Mouse (Mus musculus) bone marrow, adult 2 months (tissue): ENCODE measurements around the gene Mkrn2os. TPM values are rescaled to one million over a fixed set of nuclear protein-coding genes. Genes with fewer than 3 reads are reported as not detected.
"Not testable (repeated sequence)": the region's sequence is repeated elsewhere in the genome, so short reads cannot be mapped to it uniquely, and the experiment has no call there.

Source experiments
- H3K27ac ChIP-seq: fragments of 200-500 bp; 2 replicates; pipeline ENCODE4 v1.5.1; 2012; ENCODE audit warnings: low read depth, mild to moderate bottlenecking, control low read depth, inconsistent platforms, low read length; ENCODE audit not compliant: control insufficient read depth, poor library complexity, insufficient read depth
- H3K4me1 ChIP-seq: fragments of 200-500 bp; 2 replicates; pipeline ENCODE4 v1.6.1; 2011; ENCODE audit warnings: low read length; ENCODE audit not compliant: control insufficient read depth, insufficient read depth
- H3K4me3 ChIP-seq: fragments of 200-500 bp; replicated peaks from 2 replicates; pipeline ENCODE3; 2011; ENCODE audit warnings: mild to moderate bottlenecking, low read depth, low read length, control low read depth; ENCODE audit not compliant: control insufficient read depth
- CTCF ChIP-seq: fragments of 200-500 bp; IDR thresholded peaks from 2 replicates; pipeline ENCODE4 v1.5.1; 2011; ENCODE audit warnings: low read length, control low read depth; ENCODE audit not compliant: control insufficient read depth, insufficient read depth
- POLR2A ChIP-seq: fragments of 200-500 bp; IDR thresholded peaks from 2 replicates; pipeline ENCODE4 v1.6.1; 2011; ENCODE audit warnings: low read depth, mild to moderate bottlenecking, control low read depth, low read length, borderline replicate concordance; ENCODE audit not compliant: control insufficient read depth
- WGBS: fragments of 180-500 bp; shearing (Covaris S2); methylation state at CpG from one replicate; pipeline ENCODE4 v1.1.7; 2018; 5-methylcytosine and 5-hydroxymethylcytosine counted together
- polyA plus RNA-seq: library from polyadenylated mRNA; stranded (reverse); fragments of >200 nt; gene quantifications from 2 replicates; pipeline ENCODE4 v1.2.4, GENCODE M21; 2011; ENCODE audit warnings: low replicate concordance; ENCODE audit not compliant: missing spikeins, insufficient read depth, insufficient read length

Gene Mkrn2os
- polyA plus RNA-seq = not detected in 2 replicates

DNA sequence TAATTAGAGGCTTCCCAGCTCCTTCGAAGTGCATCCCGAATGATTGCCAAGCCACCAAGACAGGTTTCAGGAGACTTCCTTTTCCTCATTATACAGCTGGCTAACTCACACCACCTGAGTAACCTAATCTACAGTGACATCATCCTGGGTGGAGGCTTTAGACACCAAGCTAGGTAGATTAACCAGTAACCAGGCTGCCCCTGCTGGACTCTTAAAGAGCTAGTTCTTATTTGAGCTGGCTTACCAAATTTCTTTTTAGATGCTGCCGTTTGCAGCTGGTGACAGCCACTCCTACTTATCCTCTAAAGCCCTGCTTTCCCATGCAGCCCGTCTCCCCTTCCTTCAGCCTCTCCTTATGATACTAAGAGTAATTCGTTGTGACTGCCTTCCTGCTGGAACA, at the start of gene Mkrn2os:
TSS of gene Mkrn2os (minus strand) at position 119 of the 400 bp plus-strand sequence.
- H3K27ac ChIP-seq = no peak within 1 kb of the TSS
- H3K4me3 ChIP-seq = no peak within 1 kb of the TSS
- 76% methylated on average over 5 of the region's 5 CpGs for WGBS
- TF ChIP-seq CTCF = no peak
- TF ChIP-seq POLR2A = no peak
- H3K4me1 ChIP-seq = no peaks in the 10 kb centered on the region

DNA sequence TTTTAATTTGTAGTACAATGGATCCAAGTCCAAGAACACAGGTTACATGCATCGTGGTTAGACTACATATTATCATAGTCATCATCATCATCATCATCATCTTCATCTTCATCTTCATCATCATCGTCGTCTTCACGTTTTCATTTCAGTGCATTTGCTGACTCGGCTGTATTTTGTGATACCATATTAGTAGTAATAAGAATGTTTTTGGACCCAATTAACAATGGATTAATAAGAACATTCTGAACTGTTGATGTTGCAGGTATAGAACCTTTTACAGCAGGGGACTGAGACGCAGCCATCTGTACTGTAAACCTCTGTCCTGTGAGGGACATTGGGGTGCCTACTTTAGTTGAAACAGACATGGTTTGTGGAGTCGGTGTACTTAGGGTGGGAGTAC, 45.8 kb upstream of the Mkrn2os start:
- not testable (repeated sequence) for H3K4me3 ChIP-seq, H3K27ac ChIP-seq, H3K4me1 ChIP-seq
- 94% methylated on average over 7 of the region's 7 CpGs for WGBS

DNA sequence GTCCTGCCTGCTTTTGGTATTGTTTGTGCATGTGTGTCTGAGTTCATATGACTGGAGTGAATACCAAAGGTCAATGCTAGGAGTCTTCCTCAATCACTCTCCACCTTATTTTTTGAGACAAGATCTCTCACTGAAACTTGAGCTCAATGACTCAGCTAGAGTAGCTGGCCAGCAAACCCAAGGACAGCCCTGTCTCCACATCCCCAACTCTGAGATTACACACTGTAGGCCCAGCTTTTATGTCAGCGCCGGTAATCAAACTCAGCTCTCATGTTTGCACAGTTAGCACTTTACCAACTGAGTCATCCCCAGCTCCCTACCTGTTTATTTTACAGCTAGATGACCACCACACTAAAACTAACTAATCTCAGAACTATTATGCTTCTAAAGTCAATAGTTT, 41.6 kb upstream of the Mkrn2os start:
- TF ChIP-seq POLR2A (no peak), CTCF (no peak)
- Histone ChIP-seq H3K4me3 (no peak overlapping the region), H3K27ac (no peak overlapping the region), H3K4me1 (no peaks in the 10 kb centered on the region)
- 97% methylated on average over 2 of the region's 2 CpGs for WGBS

GRCm38 (mm10) chr6:115631056-115631795, 38.9 kb upstream of the Mkrn2os start:
- H3K27ac ChIP-seq = no peak overlapping the region
- WGBS = 90% methylated on average over 3 of the region's 3 CpGs
- H3K4me1 ChIP-seq = no peaks in the 10 kb centered on the region
- no peak overlapping the region for H3K4me3 ChIP-seq
- TF ChIP-seq POLR2A (no peak), CTCF (no peak)

DNA sequence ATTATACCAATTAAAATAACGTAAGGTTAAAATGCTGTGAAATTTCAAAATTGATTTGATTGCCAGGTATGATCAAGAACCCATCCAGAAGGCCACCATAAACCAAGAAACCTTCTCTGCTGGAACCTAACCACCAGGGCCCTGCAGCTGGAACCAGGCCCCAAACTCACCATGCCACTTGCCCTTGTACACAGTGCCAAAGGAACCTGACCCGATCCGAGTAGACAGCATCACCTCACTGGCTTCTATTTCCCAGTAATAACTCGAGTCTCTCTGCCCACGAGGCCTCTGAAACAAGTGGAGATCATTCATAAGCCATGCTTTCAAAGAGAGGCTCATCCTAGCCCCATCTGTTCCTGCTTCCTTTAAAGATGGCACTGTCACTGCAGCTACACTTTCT, 33.7 kb upstream of the Mkrn2os start:
- no peak for TF ChIP-seq CTCF
- no peak for TF ChIP-seq POLR2A
- Histone ChIP-seq H3K27ac (no peak overlapping the region), H3K4me1 (no peaks in the 10 kb centered on the region), H3K4me3 (no peak overlapping the region)
- 88% methylated on average over 5 of the region's 5 CpGs for WGBS

DNA sequence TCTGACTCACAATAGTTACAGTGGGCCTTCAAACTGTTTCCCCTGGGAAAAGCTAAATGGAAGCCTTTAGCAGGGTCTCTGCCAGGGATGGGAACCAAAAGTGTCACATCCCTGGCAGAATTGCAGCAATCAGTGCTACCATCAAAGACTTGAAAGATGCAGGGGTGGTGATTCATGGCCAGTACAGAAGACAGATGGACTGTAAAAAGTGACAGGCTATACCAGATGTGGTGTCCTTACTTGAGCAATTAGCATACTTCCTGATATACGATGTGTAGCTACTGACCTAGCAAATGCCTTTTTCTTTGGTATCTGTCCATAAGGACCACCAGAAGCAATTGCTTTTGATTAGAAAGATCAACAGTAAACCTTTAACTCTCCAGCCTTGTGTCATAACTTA, 28.6 kb upstream of the Mkrn2os start:
- Histone ChIP-seq H3K27ac (no peak overlapping the region), H3K4me1 (no peaks in the 10 kb centered on the region), H3K4me3 (no peak overlapping the region)
- no peak for TF ChIP-seq POLR2A
- no peak for TF ChIP-seq CTCF
- 15% methylated on average over 1 of the region's 1 CpGs for WGBS

- H3K4me1 ChIP-seq = no peaks in the 10 kb centered on the region
- TF ChIP-seq POLR2A (no peak), CTCF (no peak)
- 42% methylated on average over 10 of the region's 10 CpGs for WGBS
- H3K27ac ChIP-seq = no peak overlapping the region; the same call in 1 of the 2 replicates
- no peak overlapping the region for H3K4me3 ChIP-seq
Measured at GRCm38 (mm10) chr6:115619818-115620217, 27.4 kb upstream of the Mkrn2os start.

- Histone ChIP-seq H3K4me3 (no peak overlapping the region), H3K27ac (no peak overlapping the region), H3K4me1 (no peaks in the 10 kb centered on the region)
- WGBS = 77% methylated on average over 3 of the region's 3 CpGs
- TF ChIP-seq POLR2A (no peak), CTCF (no peak)
Measured at GRCm38 (mm10) chr6:115615983-115616382, 23.6 kb upstream of the Mkrn2os start.

- Histone ChIP-seq H3K4me1 (no peaks in the 10 kb centered on the region), H3K27ac (no peak overlapping the region), H3K4me3 (no peak overlapping the region)
- TF ChIP-seq POLR2A = no peak
- no peak for TF ChIP-seq CTCF
Measured at GRCm38 (mm10) chr6:115613793-115614192, 21.4 kb upstream of the Mkrn2os start.
